Mouse (Mus musculus): ENCODE data around the gene Txndc8. TPM values are rescaled to one million over a fixed set of nuclear protein-coding genes. Genes with fewer than 3 reads are reported as not detected.

Txndc8 gene
- polyA plus RNA-seq, 1 experiment, result not detected

- no peak for TF ChIP-seq GATA1 (IDR thresholded peaks at IDR 0.05; ENCODE audit: low read length)
Observed at GRCm38 (mm10) chr4:57940631-57941030, 68.3 kb downstream of the Txndc8 start.

GRCm38 (mm10) chr4:57937292-57937691 is 71.6 kb downstream of the Txndc8 start:
- no peak for TF ChIP-seq GATA1 (IDR thresholded peaks at IDR 0.05; ENCODE audit: low read length)

DNA sequence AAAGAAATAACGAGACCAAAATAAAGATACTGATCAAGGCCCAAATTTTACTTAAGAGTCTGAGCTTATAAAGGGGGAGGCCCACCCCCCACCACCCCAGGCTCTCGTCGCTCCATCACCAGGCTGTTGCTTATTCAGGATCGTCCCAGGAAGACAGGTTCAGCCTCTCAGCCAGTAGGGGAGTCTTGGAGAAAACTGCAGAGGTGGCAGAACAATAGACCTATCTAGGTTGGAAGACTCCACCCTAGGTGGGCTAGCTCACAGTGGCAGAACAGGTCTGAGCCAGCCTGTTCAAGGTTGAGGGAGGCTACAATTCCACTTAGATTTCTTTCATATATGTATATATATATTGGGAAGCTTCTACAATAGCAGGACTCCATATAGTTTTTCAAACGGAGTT is 74.7 kb downstream of the Txndc8 start:
- no peak for TF ChIP-seq GATA1 (IDR thresholded peaks at IDR 0.05; ENCODE audit: low read length)

Other genes starting within 250 kb of the Txndc8 start
- not detected in 2 replicates for gene D630039A03Rik, start 92.8 kb downstream of the Txndc8 start, polyA plus RNA-seq (2012)
- gene Txn1, start 52.7 kb downstream of the Txndc8 start, polyA plus RNA-seq (2012), result 16.8 and 41.9 TPM in 2 replicates
- gene Svep1, start 197.7 kb upstream of the Txndc8 start, polyA plus RNA-seq (2012), result not detected in 2 replicates

All from G1E-ER4 (cell line).